Mouse (Mus musculus) myocyte (in vitro differentiated cells): ENCODE data around the gene Nhs. TPM values are rescaled to one million over a fixed set of nuclear protein-coding genes. Genes with fewer than 3 reads are reported as not detected.

ENCODE experiments used
- H3K27me3 ChIP-seq: one replicate; pipeline ENCODE4 v1.6.1; 2011; ENCODE audit not compliant: control insufficient read depth, insufficient read depth, insufficient read length
- H3K36me3 ChIP-seq: one replicate; pipeline ENCODE4 v1.6.1; 2011; ENCODE audit not compliant: control insufficient read depth, insufficient read depth
- H3K4me2 ChIP-seq: one replicate; pipeline ENCODE4 v1.6.1; 2011; ENCODE audit warnings: low read depth, control low read depth
- H3K4me3 ChIP-seq: one replicate; pipeline ENCODE4 v1.5.1; 2011; ENCODE audit warnings: mild to moderate bottlenecking, control low read depth, moderate library complexity
- H3K79me2 ChIP-seq: one replicate; pipeline ENCODE4 v1.6.1; 2011; ENCODE audit not compliant: control insufficient read depth, insufficient read depth
- H3ac ChIP-seq: one replicate; pipeline ENCODE4 v1.6.1; 2011; ENCODE audit not compliant: control insufficient read depth, insufficient read length
- CEBPB ChIP-seq: IDR thresholded peaks from 2 replicates; pipeline ENCODE4 v1.6.1; 2011; ENCODE audit warnings: mild to moderate bottlenecking, moderate library complexity; ENCODE audit not compliant: poor library complexity, insufficient read depth, severe bottlenecking
- E2F4 ChIP-seq: IDR thresholded peaks from one replicate; pipeline ENCODE4 v1.6.1; 2011; ENCODE audit warnings: mild to moderate bottlenecking, control low read depth, moderate library complexity; ENCODE audit not compliant: insufficient read depth
- MAX ChIP-seq: IDR thresholded peaks from one replicate; pipeline ENCODE4 v1.6.1; 2011; ENCODE audit warnings: low read depth, mild to moderate bottlenecking, control low read depth
- MYOD1 ChIP-seq, 3 experiments: IDR thresholded peaks; one replicate each; pipeline ENCODE4 v1.6.1; 2011; ENCODE audit warnings: control low read depth in 2 of 3, low read depth in 2 of 3, mild to moderate bottlenecking in 2 of 3, moderate library complexity in 1 of 3; ENCODE audit not compliant: insufficient read length in 2 of 3, control insufficient read depth in 1 of 3
- MYOG ChIP-seq, 3 experiments: IDR thresholded peaks; one replicate each; pipeline ENCODE4 v1.6.1; 2011; ENCODE audit warnings: control low read depth in 2 of 3, low read depth in 2 of 3, mild to moderate bottlenecking in 2 of 3; ENCODE audit not compliant: insufficient read length in 2 of 3, control insufficient read depth in 1 of 3, insufficient read depth in 1 of 3
- POLR2A ChIP-seq: IDR thresholded peaks from one replicate; pipeline ENCODE4 v1.6.1; 2011; ENCODE audit warnings: low read depth, mild to moderate bottlenecking, control low read depth, moderate library complexity; ENCODE audit not compliant: insufficient read length
- POLR2AphosphoS2 ChIP-seq: IDR thresholded peaks from one replicate; pipeline ENCODE4 v1.6.1; 2011; ENCODE audit warnings: low read depth, control low read depth; ENCODE audit not compliant: insufficient read length
- REST ChIP-seq: IDR thresholded peaks from one replicate; pipeline ENCODE4 v1.6.1; 2011; ENCODE audit warnings: mild to moderate bottlenecking, control low read depth, moderate library complexity; ENCODE audit not compliant: insufficient read depth, insufficient read length
- SRF ChIP-seq: IDR thresholded peaks from one replicate; pipeline ENCODE4 v1.6.1; 2011; ENCODE audit warnings: low read depth; ENCODE audit not compliant: control insufficient read depth, insufficient read length
- TCF12 ChIP-seq: IDR thresholded peaks from one replicate; pipeline ENCODE4 v1.6.1; 2011; ENCODE audit warnings: mild to moderate bottlenecking, control low read depth; ENCODE audit not compliant: poor library complexity, insufficient read depth, severe bottlenecking
- TCF3 ChIP-seq: IDR thresholded peaks from one replicate; pipeline ENCODE4 v1.6.1; 2011; ENCODE audit warnings: low read depth, control low read depth; ENCODE audit not compliant: insufficient read length
- USF1 ChIP-seq: IDR thresholded peaks from one replicate; pipeline ENCODE4 v1.6.1; 2011; ENCODE audit warnings: low read depth, mild to moderate bottlenecking, control low read depth, moderate library complexity
- polyA plus RNA-seq: library from polyadenylated mRNA; unstranded; fragments of >200 nt; fragmentation: generic; extraction: Trizol; gene quantifications from one replicate; pipeline ENCODE4 v1.2.1, GENCODE M21; 2012; ENCODE audit warnings: missing spikeins

Nhs gene
- polyA plus RNA-seq, 1 experiment = 0.19 TPM

DNA sequence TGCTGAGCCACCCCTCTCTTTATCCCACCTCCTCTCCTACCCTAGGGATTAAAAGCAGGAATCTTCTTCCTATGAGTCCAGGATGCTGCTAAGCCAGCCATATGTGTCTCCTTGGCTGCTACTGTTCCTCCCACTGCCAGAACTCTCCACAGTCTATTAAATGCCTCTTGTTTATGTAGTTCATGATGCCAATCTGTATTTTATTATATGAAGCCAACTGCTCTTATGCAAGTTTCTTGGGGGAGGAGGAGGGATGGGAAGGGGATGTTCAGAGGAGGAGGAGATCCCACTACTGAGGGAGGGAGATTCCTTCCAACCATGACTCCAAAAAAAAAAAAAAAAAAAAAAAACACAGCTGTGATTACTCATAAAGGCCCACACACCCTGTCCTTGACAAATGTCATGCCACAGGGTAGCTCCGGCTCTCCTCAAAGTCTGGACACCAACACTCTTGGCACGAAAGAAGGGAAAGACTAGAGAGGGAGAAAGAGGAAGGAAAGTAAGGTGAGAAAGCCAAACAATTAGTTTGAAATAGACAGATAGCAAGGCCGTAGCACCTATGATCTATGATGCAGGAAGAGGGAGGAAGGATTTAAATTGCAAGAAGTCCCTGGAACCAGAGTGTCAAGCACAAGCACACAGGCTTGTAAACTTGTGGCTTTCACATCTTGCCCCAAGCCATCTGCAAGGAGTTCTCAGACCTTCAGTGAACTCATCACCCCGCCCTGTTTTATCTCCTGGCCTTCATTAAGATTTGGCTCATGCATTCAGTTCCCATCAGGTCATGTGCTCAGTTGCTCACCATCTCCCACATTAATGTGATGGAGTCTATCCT, 74.3 kb downstream of the Nhs start:
- Histone ChIP-seq H3ac (no peak overlapping the region), H3K27me3 (no peaks in the 10 kb centered on the region), H3K4me2 (no peak overlapping the region), H3K4me3 (no peak overlapping the region), H3K79me2 (no peaks in the 10 kb centered on the region), H3K36me3 (no peaks in the 10 kb centered on the region)
- TF ChIP-seq TCF12 (no peak), CEBPB (no peak), E2F4 (no peak), TCF3 (no peak), SRF (no peak), MYOG (IDR thresholded peaks at IDR 0.05; ENCODE audit: control insufficient read depth in 1 of 3, insufficient read depth in 1 of 3, insufficient read length in 2 of 3, low read depth in 2 of 3) (no peak), POLR2AphosphoS2 (no peak)

DNA sequence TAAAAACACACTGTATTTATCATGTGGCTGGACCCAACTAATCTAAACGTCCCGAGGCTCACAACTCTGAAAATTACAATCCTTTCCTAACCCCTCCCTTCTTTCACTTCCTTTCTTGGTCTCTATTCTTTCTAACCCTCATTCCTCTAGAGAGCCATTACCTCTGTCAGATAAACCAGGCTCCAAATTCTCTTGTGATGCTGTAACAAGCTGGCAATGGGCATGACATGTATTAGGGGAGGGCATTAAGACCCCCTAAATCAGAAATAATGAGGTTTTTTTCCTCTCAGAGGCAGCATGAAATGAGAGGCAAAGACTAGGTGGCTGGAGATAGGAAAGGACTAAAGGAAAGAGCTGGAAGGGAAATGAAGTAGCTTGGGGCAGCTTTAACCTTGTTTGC, 96.4 kb downstream of the Nhs start:
- Histone ChIP-seq H3K4me3 (no peak overlapping the region), H3K79me2 (no peaks in the 10 kb centered on the region), H3K4me2 (no peak overlapping the region), H3K36me3 (no peaks in the 10 kb centered on the region), H3K27me3 (no peaks in the 10 kb centered on the region), H3ac (no peak overlapping the region)
- TF ChIP-seq MYOG (IDR thresholded peaks at IDR 0.05; ENCODE audit: control insufficient read depth in 1 of 3, insufficient read depth in 1 of 3, insufficient read length in 2 of 3, low read depth in 2 of 3) = no peak
- no peak for TF ChIP-seq POLR2A
- TF ChIP-seq E2F4 = no peak
- TF ChIP-seq USF1 = no peak
- TF ChIP-seq TCF3 = no peak
- no peak for TF ChIP-seq SRF
- TF ChIP-seq CEBPB = no peak
- no peak for TF ChIP-seq REST
- no peak for TF ChIP-seq TCF12
- no peak for TF ChIP-seq POLR2AphosphoS2
- no peak for TF ChIP-seq MAX
- no peak for TF ChIP-seq MYOD1 (IDR thresholded peaks at IDR 0.05; ENCODE audit: control insufficient read depth in 1 of 3, insufficient read length in 2 of 3, low read depth in 2 of 3)

GRCm38 (mm10) chrX:162055635-162056034, 103.9 kb downstream of the Nhs start:
- Histone ChIP-seq H3K79me2 (no peaks in the 10 kb centered on the region), H3K36me3 (no peaks in the 10 kb centered on the region), H3K4me3 (no peak overlapping the region), H3K27me3 (no peaks in the 10 kb centered on the region), H3K4me2 (no peak overlapping the region), H3ac (no peak overlapping the region)
- TF ChIP-seq CEBPB (no peak), REST (no peak), MAX (no peak), MYOD1 (IDR thresholded peaks at IDR 0.05; ENCODE audit: control insufficient read depth in 1 of 3, insufficient read length in 2 of 3, low read depth in 2 of 3) (no peak), TCF3 (no peak), MYOG (IDR thresholded peaks at IDR 0.05; ENCODE audit: control insufficient read depth in 1 of 3, insufficient read depth in 1 of 3, insufficient read length in 2 of 3, low read depth in 2 of 3) (no peak), POLR2AphosphoS2 (no peak), E2F4 (no peak), POLR2A (no peak), SRF (no peak), USF1 (no peak), TCF12 (no peak)

DNA sequence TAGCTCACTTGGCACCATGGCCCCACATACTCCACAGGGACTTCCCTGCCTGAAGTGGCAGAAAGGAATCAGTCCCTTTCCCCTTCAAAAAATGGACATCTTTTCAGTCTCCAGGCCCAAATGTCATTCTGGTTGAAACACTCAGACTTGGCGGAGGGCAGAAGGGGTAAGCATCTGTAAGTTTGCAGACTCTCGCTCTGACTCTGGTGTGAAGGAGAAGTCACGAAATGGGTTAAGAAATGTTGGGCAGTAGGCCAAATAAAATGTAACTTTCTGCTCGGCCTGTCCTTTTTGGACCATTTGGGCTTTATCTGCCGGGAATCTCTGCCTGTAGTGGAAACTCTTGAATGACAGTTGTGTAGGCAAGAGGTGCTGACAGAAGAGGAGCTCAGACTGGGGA, 106.0 kb downstream of the Nhs start:
- Histone ChIP-seq H3K4me2 (no peak overlapping the region), H3K27me3 (no peaks in the 10 kb centered on the region), H3ac (no peak overlapping the region), H3K36me3 (no peaks in the 10 kb centered on the region), H3K79me2 (no peaks in the 10 kb centered on the region), H3K4me3 (no peak overlapping the region)
- TF ChIP-seq SRF = no peak
- TF ChIP-seq USF1 = no peak
- TF ChIP-seq POLR2A = no peak
- no peak for TF ChIP-seq POLR2AphosphoS2
- TF ChIP-seq MYOG (IDR thresholded peaks at IDR 0.05; ENCODE audit: control insufficient read depth in 1 of 3, insufficient read depth in 1 of 3, insufficient read length in 2 of 3, low read depth in 2 of 3) = no peak
- TF ChIP-seq MAX = no peak
- no peak for TF ChIP-seq CEBPB

- H3K36me3 ChIP-seq = no peaks in the 10 kb centered on the region
- no peaks in the 10 kb centered on the region for H3K79me2 ChIP-seq
- no peak overlapping the region for H3ac ChIP-seq
- no peak overlapping the region for H3K4me2 ChIP-seq
- H3K4me3 ChIP-seq = no peak overlapping the region
- no peaks in the 10 kb centered on the region for H3K27me3 ChIP-seq
- no peak for TF ChIP-seq MYOG (IDR thresholded peaks at IDR 0.05; ENCODE audit: control insufficient read depth in 1 of 3, insufficient read depth in 1 of 3, insufficient read length in 2 of 3, low read depth in 2 of 3)
Observed at GRCm38 (mm10) chrX:162052534-162052933, 107.0 kb downstream of the Nhs start.
